Mouse (Mus musculus) MEL (cell line): ENCODE measurements around the gene Mymk. TPM values are rescaled to one million over a fixed set of nuclear protein-coding genes. Genes with fewer than 3 reads are reported as not detected.

Source experiments
- DNase-seq: peaks from one replicate; pipeline ENCODE4 v3.0.0; 2011; ENCODE audit warnings: low read depth, low spot score
- H3K27ac ChIP-seq: 2 replicates; pipeline ENCODE4 v1.5.1; 2012; ENCODE audit warnings: low read depth, mild to moderate bottlenecking, control low read depth, low read length, moderate library complexity; ENCODE audit not compliant: control insufficient read depth
- H3K27me3 ChIP-seq, 2 experiments: fragments of 150-350 bp in 1 of 2; sonication (generic) in 1 of 2; 2 replicates each; pipeline ENCODE4 v1.6.1; 2012; ENCODE audit warnings: low read length in 2 of 2, mild to moderate bottlenecking in 2 of 2, improper control_type of control experiment in 1 of 2, moderate library complexity in 1 of 2; ENCODE audit not compliant: insufficient read depth in 2 of 2, control insufficient read depth in 1 of 2
- H3K36me3 ChIP-seq, 2 experiments: 2 replicates each; pipeline ENCODE4 v1.6.1; 2012 to 2014; ENCODE audit warnings: low read length in 2 of 2, improper control_type of control experiment in 1 of 2, inconsistent platforms in 1 of 2, mild to moderate bottlenecking in 1 of 2; ENCODE audit not compliant: insufficient read depth in 2 of 2, control insufficient read depth in 1 of 2
- H3K4me1 ChIP-seq, 2 experiments: fragments of 150-350 bp in 1 of 2; sonication (generic) in 1 of 2; 2 replicates each; pipeline ENCODE4 v1.6.1; 2012; ENCODE audit warnings: low read length in 2 of 2, improper control_type of control experiment in 1 of 2, mild to moderate bottlenecking in 1 of 2; ENCODE audit not compliant: insufficient read depth in 2 of 2, control insufficient read depth in 1 of 2
- H3K4me3 ChIP-seq, 2 experiments: fragments of 150-350 bp in 1 of 2; sonication (generic) in 1 of 2; 2 replicates each; pipeline ENCODE4 v1.5.1; 2012; ENCODE audit warnings: low read depth in 2 of 2, low read length in 2 of 2, mild to moderate bottlenecking in 2 of 2, moderate library complexity in 2 of 2, control low read depth in 1 of 2, improper control_type of control experiment in 1 of 2; ENCODE audit not compliant: control insufficient read depth in 1 of 2, insufficient read depth in 1 of 2
- H3K79me2 ChIP-seq: 2 replicates; pipeline ENCODE4 v1.6.1; 2012; ENCODE audit warnings: mild to moderate bottlenecking, low read length, moderate library complexity; ENCODE audit not compliant: control insufficient read depth, poor library complexity, insufficient read depth
- H3K9ac ChIP-seq: 2 replicates; pipeline ENCODE4 v1.6.1; 2012; ENCODE audit warnings: low read depth, mild to moderate bottlenecking, control low read depth, low read length, moderate library complexity; ENCODE audit not compliant: control insufficient read depth, poor library complexity, severe bottlenecking
- H3K9me3 ChIP-seq: fragments of 150-350 bp; sonication (generic); replicated peaks from 2 replicates; pipeline ENCODE4 v1.6.1; 2012; ENCODE audit warnings: mild to moderate bottlenecking, low read length, improper control_type of control experiment, moderate library complexity; ENCODE audit not compliant: insufficient read depth
- CHD1 ChIP-seq: IDR thresholded peaks from 2 replicates; pipeline ENCODE4 v1.6.1; 2012; ENCODE audit warnings: low read depth, mild to moderate bottlenecking, inconsistent platforms, low read length, improper control_type of control experiment
- CTCF ChIP-seq, 3 experiments: IDR thresholded peaks in 2 of 3; conservative IDR thresholded peaks in 1 of 3; 2 replicates each; pipeline ENCODE4 v1.5.1; 2011 to 2012; ENCODE audit warnings: low read length in 3 of 3, low read depth in 2 of 3, mild to moderate bottlenecking in 2 of 3, improper control_type of control experiment in 1 of 3, inconsistent platforms in 1 of 3, mixed read lengths in 1 of 3, moderate library complexity in 1 of 3; ENCODE audit not compliant: control insufficient read depth in 1 of 3, insufficient read depth in 1 of 3, poor library complexity in 1 of 3, severe bottlenecking in 1 of 3
- MAZ ChIP-seq: IDR thresholded peaks from 2 replicates; pipeline ENCODE4 v1.6.1; 2012; ENCODE audit warnings: low read depth, mild to moderate bottlenecking, inconsistent platforms, low read length, improper control_type of control experiment
- RAD21 ChIP-seq: IDR thresholded peaks from 2 replicates; pipeline ENCODE4 v1.6.1; 2011; ENCODE audit warnings: mild to moderate bottlenecking, low read depth, low read length, improper control_type of control experiment
- RCOR1 ChIP-seq: IDR thresholded peaks from 2 replicates; pipeline ENCODE4 v1.6.1; 2012; ENCODE audit warnings: low read depth, mild to moderate bottlenecking, inconsistent platforms, low read length, improper control_type of control experiment
- SMC3 ChIP-seq: IDR thresholded peaks from 2 replicates; pipeline ENCODE4 v1.6.1; 2011; ENCODE audit warnings: low read depth, low read length, improper control_type of control experiment
- ZC3H11A ChIP-seq: IDR thresholded peaks from 2 replicates; pipeline ENCODE4 v1.6.1; 2012; ENCODE audit warnings: low read depth, mild to moderate bottlenecking, inconsistent platforms, low read length, improper control_type of control experiment
- polyA plus RNA-seq, 2 experiments: library from polyadenylated mRNA; stranded (reverse) in 1 of 2; unstranded in 1 of 2; fragments of >175 nt in 1 of 2; fragments of >200 nt in 1 of 2; gene quantifications; 2 replicates each; pipeline versions ENCODE4 v1.2.1 to v1.2.4; 2012; ENCODE audit warnings: low replicate concordance in 2 of 2, low read depth in 1 of 2; ENCODE audit not compliant: insufficient read length in 2 of 2, insufficient read depth in 1 of 2, missing spikeins in 1 of 2
- total RNA-seq: library from RNA; depleted of rRNA; stranded (reverse); fragments of 300-350 nt; gene quantifications from 2 replicates; pipeline ENCODE4 v1.2.3, GENCODE M21; 2012; rRNA removed

The Mymk gene
- total and polyA plus RNA-seq, 3 experiments, result not detected

DNA sequence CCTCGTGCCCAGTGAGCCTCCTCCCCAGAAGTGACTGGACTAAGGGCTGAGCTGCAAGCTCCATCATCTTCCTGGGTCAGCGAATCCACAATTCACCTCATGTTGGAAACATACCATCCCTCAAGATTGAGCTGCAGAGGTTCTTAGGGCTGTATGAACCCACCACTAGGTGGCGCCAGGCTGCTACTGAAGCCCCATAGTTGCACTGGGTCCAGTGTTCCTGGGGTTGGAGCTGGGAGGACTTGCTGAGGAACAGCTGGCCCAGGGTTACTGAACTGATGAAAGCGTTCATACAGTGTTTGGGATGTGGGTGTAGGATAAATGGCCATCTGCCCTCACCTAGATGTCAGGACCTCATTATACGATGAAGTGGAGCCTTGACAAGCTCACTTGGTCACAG is 54.2 kb downstream of the Mymk start:
- peak; percentile 62 for TF ChIP-seq RAD21
- TF ChIP-seq ZC3H11A, result peak; percentile 40; the same call in 1 of the 2 replicates
- no peak for TF ChIP-seq CHD1
- TF ChIP-seq MAZ, result no peak
- no peak for TF ChIP-seq RCOR1
- peak; percentile 73 for TF ChIP-seq SMC3
- TF ChIP-seq CTCF (IDR thresholded peaks at IDR 0.05 in 2 of 3, conservative IDR thresholded peaks at IDR 0.05 in 1 of 3; ENCODE audit: control insufficient read depth in 1 of 3, insufficient read depth in 1 of 3, low read depth in 2 of 3, low read length in 3 of 3, poor library complexity in 1 of 3, severe bottlenecking in 1 of 3), result peak; percentile 89 to 98 (median 95)
- Histone ChIP-seq H3K4me1 (no peaks in the 10 kb centered on the region), H3K4me3 (no peak overlapping the region), H3K9me3 (no peaks in the 10 kb centered on the region), H3K27ac (no peak overlapping the region), H3K9ac (no peak overlapping the region), H3K27me3 (no peaks in the 10 kb centered on the region), H3K79me2 (no peaks in the 10 kb centered on the region), H3K36me3 (peaks cover 0 to 5% of the 10 kb centered on the region in 2 experiments; a peak in 2 of 4 replicates)
- DNase-seq, result peak; percentile 83

Other genes starting within 250 kb of the Mymk start
- not detected in 2 replicates for gene Abo, start 207.2 kb downstream of the Mymk start, total RNA-seq
- gene Abo, start 207.2 kb downstream of the Mymk start, polyA plus RNA-seq, result not detected
- gene Surf6, start 169.3 kb downstream of the Mymk start, total RNA-seq, result 52.2 and 65.9 TPM in 2 replicates
- gene Surf6, start 169.3 kb downstream of the Mymk start, polyA plus RNA-seq, result 10 to 100 TPM in 1 of 2 experiments, not detected in 1; 61.8 TPM
- 64.6 and 90.1 TPM in 2 replicates for gene Med22, start 161.5 kb downstream of the Mymk start, total RNA-seq
- gene Med22, start 161.5 kb downstream of the Mymk start, polyA plus RNA-seq, result 10 to 100 TPM in 1 of 2 experiments, not detected in 1; 79.0 TPM
- gene Rpl7a, start 161.4 kb downstream of the Mymk start, total RNA-seq, result 3,335 and 3,552 TPM in 2 replicates
- 1,000 to 10,000 TPM in 1 of 2 experiments, not detected in 1; 1,526 TPM for gene Rpl7a, start 161.4 kb downstream of the Mymk start, polyA plus RNA-seq
- gene Surf2, start 155.8 kb downstream of the Mymk start, total RNA-seq, result 41.0 and 63.1 TPM in 2 replicates
- 10 to 100 TPM in 1 of 2 experiments, not detected in 1; 84.8 TPM for gene Surf2, start 155.8 kb downstream of the Mymk start, polyA plus RNA-seq
- 52.1 and 56.5 TPM in 2 replicates for gene Surf1, start 155.6 kb downstream of the Mymk start, total RNA-seq
- 10 to 100 TPM in 1 of 2 experiments, not detected in 1; 74.8 TPM for gene Surf1, start 155.6 kb downstream of the Mymk start, polyA plus RNA-seq
- 152 and 158 TPM in 2 replicates for gene Surf4, start 138.3 kb downstream of the Mymk start, total RNA-seq
- 100 to 1,000 TPM in 1 of 2 experiments, not detected in 1; 252 TPM for gene Surf4, start 138.3 kb downstream of the Mymk start, polyA plus RNA-seq
- not detected in 2 replicates for gene Stkld1, start 138.1 kb downstream of the Mymk start, total RNA-seq
- gene Stkld1, start 138.1 kb downstream of the Mymk start, polyA plus RNA-seq, result under 1 TPM in 1 of 2 experiments, not detected in 1; 0.25 TPM
- 45.3 and 52.4 TPM in 2 replicates for gene Rexo4, start 107.8 kb downstream of the Mymk start, total RNA-seq
- gene Rexo4, start 107.8 kb downstream of the Mymk start, polyA plus RNA-seq, result 10 to 100 TPM in 1 of 2 experiments, not detected in 1; 66.6 TPM
- gene Adamts13, start 98.8 kb downstream of the Mymk start, total RNA-seq, result 75.1 and 130 TPM in 2 replicates
- 10 to 100 TPM in 1 of 2 experiments, not detected in 1; 19.7 TPM for gene Adamts13, start 98.8 kb downstream of the Mymk start, polyA plus RNA-seq
- 15.2 and 19.1 TPM in 2 replicates for gene Cacfd1, start 62.3 kb downstream of the Mymk start, total RNA-seq
- gene Cacfd1, start 62.3 kb downstream of the Mymk start, polyA plus RNA-seq, result 10 to 100 TPM in 1 of 2 experiments, not detected in 1; 60.7 TPM
- gene Slc2a6, start 44.2 kb downstream of the Mymk start, total RNA-seq, result 2.3 and 2.6 TPM in 2 replicates
- gene Slc2a6, start 44.2 kb downstream of the Mymk start, polyA plus RNA-seq, result 1 to 10 TPM in 1 of 2 experiments, not detected in 1; 3.2 TPM
- not detected in 2 replicates for gene Adamtsl2, start 7.2 kb upstream of the Mymk start, total RNA-seq
- gene Adamtsl2, start 7.2 kb upstream of the Mymk start, polyA plus RNA-seq, result not detected
- gene Fam163b, start 70.3 kb upstream of the Mymk start, total RNA-seq, result not detected in 2 replicates
- gene Fam163b, start 70.3 kb upstream of the Mymk start, polyA plus RNA-seq, result not detected
- not detected in 2 replicates for gene Dbh, start 93.1 kb upstream of the Mymk start, total RNA-seq
- gene Dbh, start 93.1 kb upstream of the Mymk start, polyA plus RNA-seq, result not detected
- gene Sardh, start 176.2 kb upstream of the Mymk start, total RNA-seq, result 0.23 TPM in 1 of 2 replicates, not detected in the other
- gene Sardh, start 176.2 kb upstream of the Mymk start, polyA plus RNA-seq, result under 1 TPM in 1 of 2 experiments, not detected in 1; 0.19 TPM